Mouse (Mus musculus): ENCODE data around the gene Cars2. TPM values are rescaled to one million over a fixed set of nuclear protein-coding genes. Genes with fewer than 3 reads are reported as not detected.
A peak's percentile ranks its signal among the peaks of the same experiment; 100 is the strongest.
"Not testable (repeated sequence)": the region's sequence is repeated elsewhere in the genome, so short reads cannot be mapped to it uniquely, and the experiment has no call there.

Cars2 gene
- polyA plus RNA-seq, 1 experiment from 2014 or later: 23.8 TPM

DNA sequence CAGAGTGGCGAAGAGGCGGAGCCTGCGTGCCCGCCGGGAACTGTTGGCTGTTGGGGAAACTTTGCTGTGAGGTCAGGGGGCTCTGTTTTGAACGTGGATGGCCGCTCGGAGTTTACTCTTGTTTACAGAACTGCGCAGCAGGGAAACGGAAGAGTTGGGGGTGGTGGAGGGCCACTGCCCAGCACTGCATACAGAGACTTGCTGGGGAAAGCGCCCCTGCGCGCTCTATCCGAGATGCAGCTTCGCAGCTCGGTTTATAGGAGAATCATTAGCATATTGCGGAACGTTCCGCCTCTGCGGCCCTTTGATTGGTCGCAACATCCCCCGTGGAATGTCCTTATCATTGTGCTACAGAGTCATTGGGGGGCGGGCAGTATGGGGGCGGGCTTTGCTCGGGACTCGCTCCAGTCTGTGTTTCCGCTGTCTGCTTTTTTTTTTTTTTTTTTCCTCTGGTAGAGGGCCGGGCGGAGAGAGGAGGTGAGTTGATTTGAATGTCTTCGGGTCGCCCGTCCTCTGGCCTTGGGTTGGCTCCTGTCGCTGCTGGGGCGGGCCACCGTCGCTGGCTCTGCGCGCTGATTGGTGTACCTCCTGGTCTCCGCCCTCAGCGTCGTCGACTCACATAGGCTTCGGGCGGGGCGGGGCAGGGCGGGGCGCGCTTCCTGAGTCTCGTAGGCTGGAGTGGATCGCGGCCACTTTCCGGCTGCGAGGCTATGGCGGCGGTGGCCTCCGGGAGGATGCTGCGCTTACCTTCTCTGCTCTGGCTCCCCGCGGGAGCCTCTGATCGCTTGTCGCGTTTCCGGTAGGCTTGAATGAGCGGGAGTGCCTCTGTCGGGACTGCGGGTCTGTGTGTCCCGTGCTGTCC, 7.4 kb upstream of the Cars2 start:
- H3K4me1 ChIP-seq (ENCODE audit: control insufficient read depth, insufficient read depth, low read length): peaks cover 28% of the 10 kb centered on the region
- peaks cover 17% of the 10 kb centered on the region for H3K36me3 ChIP-seq (ENCODE audit: control insufficient read depth, insufficient read depth, low read length)
- peak overlapping the region; percentile 98 for H3K27ac ChIP-seq (ENCODE audit: low read depth, low read length)
- no peaks in the 10 kb centered on the region for H3K9me3 ChIP-seq (ENCODE audit: control insufficient read depth, low read length)
- peak overlapping the region; percentile 97 for H3K4me3 ChIP-seq (ENCODE audit: low read length)
- no peaks in the 10 kb centered on the region for H3K27me3 ChIP-seq (ENCODE audit: control insufficient read depth, insufficient read depth, low read length)
- peak; percentile 82 for ATAC-seq (ENCODE audit: low FRiP score, low TSS enrichment)
- peak overlapping the region; percentile 80 for H3K4me2 ChIP-seq (replicated peaks; ENCODE audit: low read depth, low read length)
- WGBS: under 1% methylated on average over 66 of the region's 67 CpGs
- peak overlapping the region; percentile 97 for H3K9ac ChIP-seq (ENCODE audit: low read depth, low read length)

GRCm38 (mm10) chr8:11557424-11557767, 6.8 kb upstream of the Cars2 start:
- H3K9me3 ChIP-seq (ENCODE audit: control insufficient read depth, low read length): no peaks in the 10 kb centered on the region
- no peaks in the 10 kb centered on the region for H3K27me3 ChIP-seq (ENCODE audit: control insufficient read depth, insufficient read depth, low read length)
- ATAC-seq (ENCODE audit: low FRiP score, low TSS enrichment): 0 out of 2 replicates have a peak, but pooled peaks have one; percentile 0
- peak overlapping the region; percentile 80 for H3K4me2 ChIP-seq (replicated peaks; ENCODE audit: low read depth, low read length)
- H3K4me1 ChIP-seq (ENCODE audit: control insufficient read depth, insufficient read depth, low read length): peaks cover 28% of the 10 kb centered on the region
- peaks cover 15% of the 10 kb centered on the region for H3K36me3 ChIP-seq (ENCODE audit: control insufficient read depth, insufficient read depth, low read length)
- WGBS: 0% methylated on average over 32 of the region's 32 CpGs
- peak overlapping the region; percentile 97 for H3K4me3 ChIP-seq (ENCODE audit: low read length)
- H3K9ac ChIP-seq (ENCODE audit: low read depth, low read length): peak overlapping the region; percentile 97
- H3K27ac ChIP-seq (ENCODE audit: low read depth, low read length): peak overlapping the region; percentile 98

- peak overlapping the region; percentile 98 for H3K27ac ChIP-seq (ENCODE audit: low read depth, low read length)
- no peak for ATAC-seq (ENCODE audit: low FRiP score, low TSS enrichment)
- H3K9ac ChIP-seq (ENCODE audit: low read depth, low read length): peak overlapping the region; percentile 97
- peak overlapping the region; percentile 97 for H3K4me3 ChIP-seq (ENCODE audit: low read length)
- no peaks in the 10 kb centered on the region for H3K27me3 ChIP-seq (ENCODE audit: control insufficient read depth, insufficient read depth, low read length)
- WGBS: under 1% methylated on average over 74 of the region's 85 CpGs
- peak overlapping the region; percentile 80 for H3K4me2 ChIP-seq (replicated peaks; ENCODE audit: low read depth, low read length)
- H3K4me1 ChIP-seq (ENCODE audit: control insufficient read depth, insufficient read depth, low read length): peaks cover 28% of the 10 kb centered on the region
- H3K36me3 ChIP-seq (ENCODE audit: control insufficient read depth, insufficient read depth, low read length): peaks cover 10% of the 10 kb centered on the region
- H3K9me3 ChIP-seq (ENCODE audit: control insufficient read depth, low read length): no peaks in the 10 kb centered on the region
Observed at GRCm38 (mm10) chr8:11556691-11557423, 6.3 kb upstream of the Cars2 start.

GRCm38 (mm10) chr8:11555720-11556591, 5.4 kb upstream of the Cars2 start:
- Histone ChIP-seq H3K4me3 (ENCODE audit: low read length) (peak overlapping the region; percentile 97), H3K36me3 (ENCODE audit: control insufficient read depth, insufficient read depth, low read length) (peaks cover 1% of the 10 kb centered on the region), H3K9me3 (ENCODE audit: control insufficient read depth, low read length) (no peaks in the 10 kb centered on the region), H3K27ac (ENCODE audit: low read depth, low read length) (peak overlapping the region; percentile 98), H3K9ac (ENCODE audit: low read depth, low read length) (peak overlapping the region; percentile 97), H3K4me1 (ENCODE audit: control insufficient read depth, insufficient read depth, low read length) (peaks cover 28% of the 10 kb centered on the region), H3K4me2 (replicated peaks; ENCODE audit: low read depth, low read length) (peak overlapping the region; percentile 80), H3K27me3 (ENCODE audit: control insufficient read depth, insufficient read depth, low read length) (no peaks in the 10 kb centered on the region)
- under 1% methylated on average over 90 of the region's 103 CpGs for WGBS
- ATAC-seq (ENCODE audit: low FRiP score, low TSS enrichment): peak; percentile 90

DNA sequence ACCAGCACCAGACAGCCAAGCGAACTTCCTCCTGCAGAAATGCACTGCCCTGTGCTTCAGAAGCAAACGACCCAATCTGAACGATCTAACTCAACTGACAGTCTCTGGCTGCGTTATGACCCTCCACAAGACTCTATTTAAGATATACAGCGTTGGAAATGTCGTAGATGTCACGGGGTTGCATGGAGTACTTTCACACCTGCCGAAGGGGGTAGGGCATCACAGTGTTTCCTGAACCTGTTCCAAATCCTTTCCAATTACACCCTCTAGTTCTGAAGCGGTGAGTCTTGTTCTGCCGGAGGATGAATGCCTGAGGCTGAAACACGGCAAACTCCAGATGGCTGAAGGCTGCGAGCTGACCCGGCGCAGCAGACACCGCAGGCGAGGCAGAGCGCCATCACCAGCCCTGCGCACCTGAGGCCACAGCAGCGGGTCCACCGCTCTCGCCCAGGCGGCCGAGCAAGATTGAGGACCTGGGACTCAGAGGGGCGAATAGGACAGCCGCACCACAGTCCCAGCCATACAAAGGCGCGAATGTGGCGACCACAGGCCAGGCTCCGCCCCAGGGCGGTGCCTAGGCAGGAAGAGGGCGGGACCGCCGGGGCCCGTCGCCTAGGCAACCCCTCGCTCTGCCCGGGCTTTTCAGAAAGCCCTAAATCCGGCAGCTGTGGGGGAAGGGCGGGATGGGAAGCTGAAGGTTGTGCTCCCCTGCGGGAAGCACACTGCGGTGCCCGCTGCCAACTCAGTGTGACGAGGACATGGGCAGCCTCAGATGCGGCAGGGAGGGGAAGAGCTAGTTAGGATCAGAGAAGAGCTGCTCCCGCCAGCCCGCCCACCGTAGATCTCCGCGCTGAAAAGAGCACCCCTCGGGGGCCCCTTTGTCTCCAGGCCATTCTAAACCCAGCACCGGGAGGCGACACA, 4.5 kb upstream of the Cars2 start, which contains the start of gene Ing1:
TSS of gene Ing1 (plus strand) at position 773 of the 921 bp plus-strand sequence.
- H3K9me3 ChIP-seq (ENCODE audit: control insufficient read depth, low read length): no peaks in the 10 kb centered on the region
- H3K4me3 ChIP-seq (ENCODE audit: low read length): peak within 1 kb of the TSS; percentile 97
- ATAC-seq (ENCODE audit: low FRiP score, low TSS enrichment): peak; percentile 76
- H3K4me2 ChIP-seq (replicated peaks; ENCODE audit: low read depth, low read length): peak within 1 kb of the TSS; percentile 80
- H3K36me3 ChIP-seq (ENCODE audit: control insufficient read depth, insufficient read depth, low read length): no peaks in the 10 kb centered on the region
- WGBS: under 1% methylated on average over 47 of the region's 52 CpGs
- H3K4me1 ChIP-seq (ENCODE audit: control insufficient read depth, insufficient read depth, low read length): peaks cover 26% of the 10 kb centered on the region
- no peaks in the 10 kb centered on the region for H3K27me3 ChIP-seq (ENCODE audit: control insufficient read depth, insufficient read depth, low read length)
- peak within 1 kb of the TSS; percentile 98 for H3K27ac ChIP-seq (ENCODE audit: low read depth, low read length)
- peak within 1 kb of the TSS; percentile 97 for H3K9ac ChIP-seq (ENCODE audit: low read depth, low read length)

GRCm38 (mm10) chr8:11552390-11552789, 1.8 kb upstream of the Cars2 start:
- Histone ChIP-seq H3K4me3 (ENCODE audit: low read length) (no peak overlapping the region), H3K27ac (ENCODE audit: low read depth, low read length) (no peak overlapping the region), H3K9me3 (ENCODE audit: control insufficient read depth, low read length) (no peaks in the 10 kb centered on the region), H3K4me1 (ENCODE audit: control insufficient read depth, insufficient read depth, low read length) (peaks cover 13% of the 10 kb centered on the region), H3K4me2 (replicated peaks; ENCODE audit: low read depth, low read length) (no peak overlapping the region), H3K9ac (ENCODE audit: low read depth, low read length) (no peak overlapping the region), H3K27me3 (ENCODE audit: control insufficient read depth, insufficient read depth, low read length) (no peaks in the 10 kb centered on the region), H3K36me3 (ENCODE audit: control insufficient read depth, insufficient read depth, low read length) (peaks cover 3% of the 10 kb centered on the region; the same call in 1 of the 2 replicates)
- 72% methylated on average over 10 of the region's 10 CpGs for WGBS
- no peak for ATAC-seq (ENCODE audit: low FRiP score, low TSS enrichment)

DNA sequence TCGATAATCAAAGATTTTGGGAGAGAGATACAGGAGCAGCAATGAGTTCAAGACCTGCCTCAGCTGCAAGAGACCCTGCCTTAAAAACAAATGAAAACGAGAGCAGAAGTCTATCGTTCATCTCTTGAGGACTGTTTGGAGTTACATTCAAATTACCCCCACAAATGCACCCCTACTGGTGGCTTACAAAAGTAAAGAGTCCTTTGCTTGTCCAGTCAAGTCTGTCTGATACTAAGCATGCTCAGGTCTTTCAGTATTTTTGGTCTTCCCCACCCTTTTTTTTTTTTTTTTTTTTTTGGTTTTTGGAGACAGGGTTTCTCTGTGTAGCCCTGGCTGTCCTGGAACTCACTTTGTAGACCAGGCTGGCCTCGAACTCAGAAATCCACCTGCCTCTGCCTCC, 914 bp upstream of the Cars2 start:
- not testable (repeated sequence) for H3K36me3 ChIP-seq (ENCODE audit: control insufficient read depth, insufficient read depth, low read length); H3K9me3 ChIP-seq (ENCODE audit: control insufficient read depth, low read length); H3K4me3 ChIP-seq (ENCODE audit: low read length); H3K4me2 ChIP-seq (replicated peaks; ENCODE audit: low read depth, low read length); H3K27ac ChIP-seq (ENCODE audit: low read depth, low read length); H3K9ac ChIP-seq (ENCODE audit: low read depth, low read length); ATAC-seq (ENCODE audit: low FRiP score, low TSS enrichment); H3K27me3 ChIP-seq (ENCODE audit: control insufficient read depth, insufficient read depth, low read length)
- WGBS: 82% methylated on average over 4 of the region's 4 CpGs
- H3K4me1 ChIP-seq (ENCODE audit: control insufficient read depth, insufficient read depth, low read length): peaks cover 13% of the 10 kb centered on the region

- no peaks in the 10 kb centered on the region for H3K27me3 ChIP-seq (ENCODE audit: control insufficient read depth, insufficient read depth, low read length)
- 24% methylated on average over 7 of the region's 7 CpGs for WGBS
- H3K4me3 ChIP-seq (ENCODE audit: low read length): peak overlapping the region; percentile 78
- peak overlapping the region; percentile 67 for H3K4me2 ChIP-seq (replicated peaks; ENCODE audit: low read depth, low read length)
- H3K9ac ChIP-seq (ENCODE audit: low read depth, low read length): peak overlapping the region; percentile 85; the same call in 1 of the 2 replicates
- no peak overlapping the region for H3K27ac ChIP-seq (ENCODE audit: low read depth, low read length)
- H3K36me3 ChIP-seq (ENCODE audit: control insufficient read depth, insufficient read depth, low read length): peaks cover 10% of the 10 kb centered on the region; the same call in 1 of the 2 replicates
- no peaks in the 10 kb centered on the region for H3K9me3 ChIP-seq (ENCODE audit: control insufficient read depth, low read length)
- peaks cover 12% of the 10 kb centered on the region for H3K4me1 ChIP-seq (ENCODE audit: control insufficient read depth, insufficient read depth, low read length)
- no peak for ATAC-seq (ENCODE audit: low FRiP score, low TSS enrichment)
Observed at GRCm38 (mm10) chr8:11549706-11550105, 877 bp downstream of the Cars2 start.

All from kidney, embryonic 14.5 days (tissue).